Mouse (Mus musculus): ENCODE measurements at regions not wholly inside any gene's neighbourhood (a gene's known extent, or its start where the extent isn't known, plus 50 kb on each side); places are given as distances from the start of the nearest gene placed in this dataset.

- no peak for TF ChIP-seq POLR2A (IDR thresholded peaks at IDR 0.05; ENCODE audit: low read depth, low read length)
- TF ChIP-seq CTCF (conservative IDR thresholded peaks at IDR 0.05; ENCODE audit: insufficient read depth, insufficient read length, low read depth, low read length) = no peak
Measured at GRCm38 (mm10) chr16:77444647-77445046, 157.2 kb downstream of the Gm11146 start.

Measured in kidney, adult 2 months (tissue).